10 mouse cellular contexts compared by ENCODE assay signal in genomic region chr11:79623029-79623428, GRCm38 (mm10). TPM values are rescaled to one million over a fixed set of nuclear protein-coding genes. Genes with fewer than 3 reads are reported as not detected.
DNase-seq lines count a peak whose midpoint lies in the region; ATAC-seq and TF ChIP-seq lines count a peak whose summit lies in the region.
"Had no signal": no experiment of that assay in that cellular context is flagged by ENCODE, and none has a peak within 500 bp of the region (broad histone marks: within the 10 kb centered on the region; RNA-seq: fewer than 3 reads in every experiment).

No protein-coding gene starts in this region.

- H3K27me3 ChIP-seq in liver, embryonic 14.5 days (ENCODE audit: control insufficient read depth, insufficient read depth, low read length): no peaks in the 10 kb centered on the region
- H3K27me3 ChIP-seq in liver, embryonic 12.5 days (replicated peaks): 0 out of 2 replicates have a peak, but pooled peaks cover 3% of the 10 kb centered on the region
- peaks cover 15% of the 10 kb centered on the region for H3K27me3 ChIP-seq in G1E (ENCODE audit: insufficient read depth, low read length)
- H3K27me3 ChIP-seq in liver, postnatal 0 days (ENCODE audit: insufficient read depth, low read length): no peaks in the 10 kb centered on the region

- no peak overlapping the region for H3K9ac ChIP-seq in liver, embryonic 14.5 days (replicated peaks)
- H3K9ac ChIP-seq in liver, embryonic 12.5 days: no peak overlapping the region
- H3K9ac ChIP-seq in liver, postnatal 0 days (replicated peaks): no peak overlapping the region

- H3K27ac ChIP-seq in liver, embryonic 14.5 days: no peak overlapping the region
- H3K27ac ChIP-seq in liver, embryonic 12.5 days: no peak overlapping the region
- H3K27ac ChIP-seq in liver, postnatal 0 days (ENCODE audit: low read depth): peak overlapping the region; percentile 57; the same call in 1 of the 2 replicates
- no peak overlapping the region for H3K27ac ChIP-seq in gastrocnemius, adult 2 months

- ATAC-seq in liver, embryonic 14.5 days (ENCODE audit: insufficient read depth): no peak
- ATAC-seq in liver, embryonic 12.5 days: no peak
- ATAC-seq in G1E (ENCODE audit: extremely low read depth, insufficient number of reproducible peaks, low FRiP score, poor library complexity, severe bottlenecking): peak; percentile 95
- peak; percentile 74 for ATAC-seq in liver, postnatal 0 days
- ATAC-seq in neutrophil, adult 5-6 weeks (ENCODE audit: extremely low read depth, insufficient number of reproducible peaks, low FRiP score, poor library complexity, severe bottlenecking): peak; percentile 91

- DNase-seq in liver, embryonic 14.5 days (ENCODE audit: low read depth in 3 of 3, low spot score in 3 of 3): peak in 2 of 3 experiments; percentile 17 to 20
- DNase-seq in G1E (ENCODE audit: low spot score): peak; percentile 29
- no peak for DNase-seq in liver, postnatal 0 days
- DNase-seq in gastrocnemius, adult 2 months: no peak
- no peak for DNase-seq in frontal cortex, postnatal 36 days (ENCODE audit: low spot score in 2 of 2)
- DNase-seq in c-Kit-positive CD71-positive TER-119-positive erythroid progenitor cells, embryonic 14.5 days (ENCODE audit: low spot score): no peak
- DNase-seq: cerebellum, postnatal 10 days; kidney, adult 8-10 months had no signal

- intact Hi-C loops in gastrocnemius, adult 2 months (cut with DNase I): loop anchor here (10.0 kb wide), 1 partner anchor 342 kb away; the partner anchor contains the start of gene Utp6

- no peak for TF ChIP-seq CTCF in liver, embryonic 14.5 days (IDR thresholded peaks at IDR 0.05; ENCODE audit: low read depth)
- no peak for TF ChIP-seq CTCF in G1E (IDR thresholded peaks at IDR 0.05; ENCODE audit: low read depth, low read length)
- TF ChIP-seq CTCF in liver, postnatal 0 days (IDR thresholded peaks at IDR 0.05; ENCODE audit: low read depth): no peak
- TF ChIP-seq CTCF in gastrocnemius, adult 2 months (IDR thresholded peaks at IDR 0.05): no peak

- no peaks in the 10 kb centered on the region for H3K9me3 ChIP-seq in liver, embryonic 14.5 days (ENCODE audit: control insufficient read depth, low read length)
- no peaks in the 10 kb centered on the region for H3K9me3 ChIP-seq in liver, embryonic 12.5 days (replicated peaks)
- H3K9me3 ChIP-seq in G1E (replicated peaks): no peaks in the 10 kb centered on the region
- no peaks in the 10 kb centered on the region for H3K9me3 ChIP-seq in liver, postnatal 0 days (ENCODE audit: low read length)

- 38% methylated on average over 5 of the region's 5 CpGs for WGBS in liver, embryonic 14.5 days (ENCODE audit: insufficient replicate concordance)
- 42% methylated on average over 5 of the region's 5 CpGs for WGBS in liver, embryonic 12.5 days (ENCODE audit: insufficient replicate concordance)
- 39% methylated on average over 5 of the region's 5 CpGs for WGBS in liver, postnatal 0 days (ENCODE audit: insufficient replicate concordance)

- H3K36me3 ChIP-seq in liver, embryonic 14.5 days (replicated peaks; ENCODE audit: control insufficient read depth, insufficient read depth, low read depth): no peaks in the 10 kb centered on the region
- H3K36me3 ChIP-seq in liver, embryonic 12.5 days: no peaks in the 10 kb centered on the region
- H3K36me3 ChIP-seq in G1E (replicated peaks): peaks cover 9% of the 10 kb centered on the region
- H3K36me3 ChIP-seq in liver, postnatal 0 days (replicated peaks; ENCODE audit: insufficient read depth, low read length): no peaks in the 10 kb centered on the region

- no peak overlapping the region for H3K4me2 ChIP-seq in liver, embryonic 14.5 days (ENCODE audit: low read depth)
- no peak overlapping the region for H3K4me2 ChIP-seq in liver, embryonic 12.5 days
- no peak overlapping the region for H3K4me2 ChIP-seq in liver, postnatal 0 days (ENCODE audit: low read depth, low read length)

- no peak for TF ChIP-seq EP300 in liver, embryonic 14.5 days (IDR thresholded peaks at IDR 0.05; ENCODE audit: low read depth)
- no peak for TF ChIP-seq EP300 in liver, postnatal 0 days (IDR thresholded peaks at IDR 0.05; ENCODE audit: low read depth)

- H3K4me3 ChIP-seq in liver, embryonic 14.5 days (ENCODE audit: insufficient read depth in 1 of 2, low read depth in 2 of 2, low read length in 2 of 2): no peak overlapping the region
- no peak overlapping the region for H3K4me3 ChIP-seq in liver, embryonic 12.5 days
- H3K4me3 ChIP-seq in G1E (ENCODE audit: low read depth, low read length): peak overlapping the region; percentile 63
- no peak overlapping the region for H3K4me3 ChIP-seq in liver, postnatal 0 days (ENCODE audit: low read depth, low read length)
- no peak overlapping the region for H3K4me3 ChIP-seq in gastrocnemius, adult 2 months

- H3K4me1 ChIP-seq in liver, embryonic 14.5 days (replicated peaks; ENCODE audit: control insufficient read depth in 2 of 2, insufficient read depth in 2 of 2, low read length in 1 of 2): no peaks in the 10 kb centered on the region
- H3K4me1 ChIP-seq in liver, embryonic 12.5 days: no peaks in the 10 kb centered on the region
- peaks cover 13% of the 10 kb centered on the region for H3K4me1 ChIP-seq in G1E (ENCODE audit: insufficient read depth, low read depth, low read length)
- no peaks in the 10 kb centered on the region for H3K4me1 ChIP-seq in liver, postnatal 0 days (ENCODE audit: insufficient read depth)

RNA-seq across cellular contexts. Expression of gene Rab11fip4, which starts 32.0 kb away (rescaled TPM):
- 0.63 and 0.82 TPM in 2 replicates for polyA plus RNA-seq in liver, embryonic 14.5 days (2012; rRNA removed)
- polyA plus RNA-seq in liver, embryonic 14.5 days (2014; fragmentation: Nextera tagmentation; extraction: Ambion mirVana): 0.46 and 0.64 TPM in 2 replicates
- polyA plus RNA-seq in liver, embryonic 12.5 days (2016; fragmentation: Nextera tagmentation; extraction: Ambion mirVana): 1.1 and 1.5 TPM in 2 replicates
- not detected in 2 replicates for total RNA-seq in G1E (2014; fragmentation: Nextera tagmentation)
- total RNA-seq in G1E (2017): under 0.01 and 0.05 TPM in 2 replicates
- not detected in 2 replicates for polyA plus RNA-seq in G1E (2012)
- 1.1 and 1.2 TPM in 2 replicates for polyA plus RNA-seq in liver, postnatal 0 days (2015; fragmentation: Nextera tagmentation; extraction: Ambion mirVana)
- 59.1 and 72.3 TPM in 2 replicates for total RNA-seq in neutrophil, adult 5-6 weeks (2017)
- under 1 TPM; 0.20 to 0.67 TPM for total RNA-seq in gastrocnemius, adult 2 months (2021)

Comparison
In these comparisons a context has a peak if more than half of its experiments do, and no peak if none do; other contexts are left out.
1. ATAC-seq: peak in G1E (single experiment), liver, postnatal 0 days (single experiment) and neutrophil, adult 5-6 weeks (single experiment); none in liver, embryonic 14.5 days (single experiment) and liver, embryonic 12.5 days (single experiment).
2. DNase-seq: peak in liver, embryonic 14.5 days (2 of 3) and G1E (single experiment); none in liver, postnatal 0 days (single experiment), gastrocnemius, adult 2 months (single experiment), frontal cortex, postnatal 36 days (0 of 2) and c-Kit-positive CD71-positive TER-119-positive erythroid progenitor cells, embryonic 14.5 days (single experiment).